In genomic region chr11:59961338-59961875, GRCm38 (mm10) we compare ENCODE assay signal across 11 mouse cellular contexts. TPM values are rescaled to one million over a fixed set of nuclear protein-coding genes. Genes with fewer than 3 reads are reported as not detected.
A peak's percentile ranks its signal among the peaks of the same experiment; 100 is the strongest.
DNase-seq lines count a peak whose midpoint lies in the region; ATAC-seq lines count a peak whose summit lies in the region.
"Had no signal": no experiment of that assay in that cellular context is flagged by ENCODE, and none has a peak within 500 bp of the region (broad histone marks: within the 10 kb centered on the region; RNA-seq: fewer than 3 reads in every experiment).

No protein-coding gene starts in this region.

- peak overlapping the region; percentile 8 for H3K27ac ChIP-seq in embryonic facial prominence, embryonic 11.5 days (replicated peaks; ENCODE audit: low read depth, low read length)
- H3K27ac ChIP-seq in heart, embryonic 16.5 days (ENCODE audit: low read length): peak overlapping the region; percentile 95
- no peak overlapping the region for H3K27ac ChIP-seq in hindbrain, embryonic 12.5 days
- H3K27ac ChIP-seq: forebrain, embryonic 15.5 days; limb, embryonic 13.5 days had no signal

- H3K4me2 ChIP-seq in embryonic facial prominence, embryonic 11.5 days (ENCODE audit: low read depth, low read length): no peak overlapping the region; the same call in none of the 2 replicates
- H3K4me2 ChIP-seq in heart, embryonic 16.5 days (ENCODE audit: low read depth, low read length): 0 out of 2 replicates have a peak overlapping the region, but pooled peaks have one; percentile 28
- H3K4me2 ChIP-seq in hindbrain, embryonic 12.5 days (replicated peaks): no peak overlapping the region
- H3K4me2 ChIP-seq: forebrain, embryonic 15.5 days; limb, embryonic 13.5 days had no signal

- ATAC-seq in cerebellum, adult (ENCODE audit: insufficient number of reproducible peaks, low FRiP score, low TSS enrichment): no peak
- no peak for ATAC-seq in embryonic facial prominence, embryonic 11.5 days (replicated peaks; ENCODE audit: insufficient number of reproducible peaks, low FRiP score, low TSS enrichment, low read depth)
- ATAC-seq in heart, embryonic 16.5 days (replicated peaks; ENCODE audit: extremely low read depth, insufficient read depth, low FRiP score): no peak
- no peak for ATAC-seq in hindbrain, embryonic 12.5 days (ENCODE audit: low FRiP score)
- ATAC-seq: activated CD4-positive, CD25-positive, alpha-beta regulatory T cell, adult 4 months; forebrain, embryonic 15.5 days had no signal

- H3K4me1 ChIP-seq in embryonic facial prominence, embryonic 11.5 days (ENCODE audit: control insufficient read depth, insufficient read depth, low read length): peaks cover 5% of the 10 kb centered on the region
- H3K4me1 ChIP-seq in heart, embryonic 16.5 days (ENCODE audit: control insufficient read depth, insufficient read depth, low read length): peaks cover 52% of the 10 kb centered on the region
- peaks cover 29% of the 10 kb centered on the region for H3K4me1 ChIP-seq in hindbrain, embryonic 12.5 days

- WGBS in embryonic facial prominence, embryonic 11.5 days: 75% methylated on average over 9 of the region's 9 CpGs
- WGBS in heart, embryonic 16.5 days: 56% methylated on average over 9 of the region's 9 CpGs
- 89% methylated on average over 9 of the region's 9 CpGs for WGBS in hindbrain, embryonic 12.5 days

- peak; percentile 31 to 37 for DNase-seq in cerebellum, postnatal 14 days
- peak; percentile 16 to 24 for DNase-seq in layer of hippocampus, postnatal 36 days
- DNase-seq in layer of hippocampus, adult 9-11 months: no peak
- DNase-seq in embryonic facial prominence, embryonic 11.5 days (ENCODE audit: low spot score): no peak
- DNase-seq in frontal cortex, postnatal 25 days (ENCODE audit: low spot score in 2 of 2): no peak

- H3K27me3 ChIP-seq in embryonic facial prominence, embryonic 11.5 days (ENCODE audit: control insufficient read depth, insufficient read depth, low read length): peaks cover 9% of the 10 kb centered on the region
- no peaks in the 10 kb centered on the region for H3K27me3 ChIP-seq in heart, embryonic 16.5 days (ENCODE audit: control insufficient read depth, insufficient read depth, low read length)
- peaks cover 40% of the 10 kb centered on the region for H3K27me3 ChIP-seq in hindbrain, embryonic 12.5 days

- no peak overlapping the region for H3K4me3 ChIP-seq in embryonic facial prominence, embryonic 11.5 days (ENCODE audit: low read depth, low read length)
- H3K4me3 ChIP-seq in heart, embryonic 16.5 days (ENCODE audit: low read length): no peak overlapping the region
- no peak overlapping the region for H3K4me3 ChIP-seq in hindbrain, embryonic 12.5 days
- H3K4me3 ChIP-seq: forebrain, embryonic 15.5 days; limb, embryonic 13.5 days had no signal

- peak overlapping the region; percentile 41; the same call in 1 of the 2 replicates for H3K9ac ChIP-seq in embryonic facial prominence, embryonic 11.5 days (replicated peaks; ENCODE audit: low read length)
- H3K9ac ChIP-seq in heart, embryonic 16.5 days (ENCODE audit: low read length): peak overlapping the region; percentile 49; the same call in 1 of the 2 replicates
- no peak overlapping the region for H3K9ac ChIP-seq in hindbrain, embryonic 12.5 days
- H3K9ac ChIP-seq: forebrain, embryonic 15.5 days; limb, embryonic 13.5 days had no signal

- H3K9me3 ChIP-seq in embryonic facial prominence, embryonic 11.5 days (replicated peaks; ENCODE audit: control insufficient read depth, low read length): no peaks in the 10 kb centered on the region
- H3K9me3 ChIP-seq in heart, embryonic 16.5 days (replicated peaks; ENCODE audit: control insufficient read depth, low read length): no peaks in the 10 kb centered on the region
- H3K9me3 ChIP-seq in hindbrain, embryonic 12.5 days (replicated peaks): no peaks in the 10 kb centered on the region
- H3K9me3 ChIP-seq: forebrain, embryonic 15.5 days; limb, embryonic 13.5 days had no signal

- H3K36me3 ChIP-seq in embryonic facial prominence, embryonic 11.5 days (replicated peaks; ENCODE audit: control insufficient read depth, insufficient read depth, low read depth, low read length): no peaks in the 10 kb centered on the region; the same call in 1 of the 2 replicates
- H3K36me3 ChIP-seq in heart, embryonic 16.5 days (ENCODE audit: control insufficient read depth, insufficient read depth): peaks cover 9% of the 10 kb centered on the region; the same call in 1 of the 2 replicates
- peaks cover 18% of the 10 kb centered on the region for H3K36me3 ChIP-seq in hindbrain, embryonic 12.5 days

RNA-seq across cellular contexts. Expression of gene Rasd1, which starts 3.3 kb away (rescaled TPM):
- 10 to 100 TPM; 54.0 to 63.0 TPM for total RNA-seq in layer of hippocampus, postnatal 36 days (2021)
- polyA plus RNA-seq in embryonic facial prominence, embryonic 11.5 days (2014; fragmentation: Nextera tagmentation; extraction: Ambion mirVana): 2.2 TPM in 2 replicates
- 7.7 and 9.0 TPM in 2 replicates for polyA plus RNA-seq in heart, embryonic 16.5 days (2015; fragmentation: Nextera tagmentation; extraction: Ambion mirVana)
- polyA plus RNA-seq in hindbrain, embryonic 12.5 days (2016; fragmentation: Nextera tagmentation; extraction: Ambion mirVana): 1.5 and 1.7 TPM in 2 replicates

RNA-seq across cellular contexts. Expression of gene Med9, which starts 13.4 kb away (rescaled TPM):
- total RNA-seq in layer of hippocampus, postnatal 36 days (2021): 10 to 100 TPM; 34.9 to 37.6 TPM
- 40.9 and 45.9 TPM in 2 replicates for polyA plus RNA-seq in embryonic facial prominence, embryonic 11.5 days (2014; fragmentation: Nextera tagmentation; extraction: Ambion mirVana)
- polyA plus RNA-seq in heart, embryonic 16.5 days (2015; fragmentation: Nextera tagmentation; extraction: Ambion mirVana): 44.0 and 45.6 TPM in 2 replicates
- 34.7 and 36.6 TPM in 2 replicates for polyA plus RNA-seq in hindbrain, embryonic 12.5 days (2016; fragmentation: Nextera tagmentation; extraction: Ambion mirVana)

Comparison
In these comparisons a context has a peak if more than half of its experiments do, and no peak if none do; other contexts are left out.
1. DNase-seq: peak in cerebellum, postnatal 14 days (2 of 2) and layer of hippocampus, postnatal 36 days (2 of 2); none in layer of hippocampus, adult 9-11 months (single experiment), embryonic facial prominence, embryonic 11.5 days (single experiment) and frontal cortex, postnatal 25 days (0 of 2).